Mouse (Mus musculus) right cerebral cortex, adult 2 months (tissue): ENCODE data around the gene Svep1.

Source experiments
- DNase-seq, 2 experiments: peaks; one replicate each; pipeline ENCODE4 v3.0.0; 2021 to 2022; ENCODE audit warnings: low spot score in 2 of 2

Svep1 gene

DNA sequence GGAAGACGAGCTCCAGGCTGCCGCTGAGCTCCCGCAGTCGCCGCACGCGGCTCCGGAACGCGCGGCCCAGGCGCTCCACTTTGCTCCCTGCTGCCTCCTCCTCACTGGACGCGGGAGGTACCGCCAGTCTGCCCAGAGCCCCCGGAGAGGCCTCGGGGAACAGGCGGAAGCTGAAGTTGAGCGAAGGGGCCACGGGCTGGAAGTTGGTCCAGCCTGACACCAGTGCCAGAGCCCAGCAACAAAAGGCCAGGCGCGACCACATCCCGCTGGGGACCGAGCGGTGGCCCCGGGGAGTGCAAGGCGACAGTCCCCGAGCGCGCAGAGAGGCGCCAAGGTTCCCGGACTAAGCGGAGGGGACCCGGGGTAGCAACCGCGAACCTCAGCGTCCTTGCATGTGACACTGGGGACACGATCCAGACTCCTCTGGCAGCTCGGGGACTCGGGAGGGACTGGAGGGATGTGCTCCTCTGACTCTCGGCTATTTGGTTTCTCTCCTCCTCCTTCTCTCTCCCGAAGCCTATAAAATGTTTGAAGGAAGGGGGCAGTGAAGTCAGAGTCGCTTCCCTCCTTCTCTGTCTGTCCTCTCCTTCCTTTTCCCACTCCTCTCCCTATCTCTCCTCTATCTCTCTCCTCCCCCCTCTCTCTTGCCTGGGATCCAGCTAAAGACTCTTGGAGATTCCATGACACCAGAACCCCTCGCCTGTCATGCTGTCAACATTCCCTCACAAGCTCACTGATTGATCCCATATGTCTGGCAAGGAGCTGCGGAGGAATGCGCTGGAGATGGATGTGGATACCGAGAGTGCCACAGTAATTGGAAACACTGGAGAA, at the start of gene Svep1:
TSS of gene Svep1 (minus strand) at position 745 of the 831 bp plus-strand sequence.
- DNase-seq, result peak in 1 of 2 experiments; percentile 8

DNA sequence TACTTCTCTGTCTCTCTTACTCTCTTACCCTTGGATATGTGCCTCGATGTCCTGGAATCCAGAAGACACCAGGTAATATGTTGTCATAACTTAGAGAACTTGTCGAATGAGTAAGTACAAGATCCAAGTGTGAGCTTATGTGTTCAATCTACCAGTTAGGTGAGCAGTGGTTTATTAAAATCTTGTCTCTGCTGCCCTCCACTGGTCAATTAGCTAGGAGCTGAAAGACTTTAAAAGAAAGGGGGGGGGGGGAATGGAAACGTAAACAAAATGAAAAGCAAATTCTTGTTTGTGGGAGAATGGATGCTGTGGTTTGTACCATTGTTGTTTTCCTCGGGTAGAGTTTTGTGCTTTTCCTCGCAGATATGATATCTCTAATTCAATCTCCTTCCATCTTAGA, 46.8 kb upstream of the Svep1 start:
- DNase-seq, result peak; percentile 56 to 63

DNA sequence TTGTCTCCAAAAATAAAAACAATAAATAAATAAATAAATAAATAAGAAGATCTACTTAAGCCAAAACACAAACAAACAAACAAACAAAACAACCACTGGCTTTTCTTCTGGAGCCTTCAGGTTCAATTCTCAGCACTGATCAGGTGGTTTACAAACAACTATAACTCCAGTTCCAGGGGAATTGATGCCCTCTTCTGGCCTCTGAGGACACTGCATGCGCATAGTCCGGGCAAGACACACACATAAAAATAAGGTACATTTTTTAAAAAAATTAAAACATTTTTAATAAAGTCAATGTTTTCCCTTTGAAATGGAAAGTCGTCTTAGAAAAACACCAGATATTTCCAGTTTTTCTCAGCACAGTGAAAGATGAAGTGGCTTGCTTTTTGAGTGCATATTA, 45.7 kb upstream of the Svep1 start:
- DNase-seq, result no peak

DNA sequence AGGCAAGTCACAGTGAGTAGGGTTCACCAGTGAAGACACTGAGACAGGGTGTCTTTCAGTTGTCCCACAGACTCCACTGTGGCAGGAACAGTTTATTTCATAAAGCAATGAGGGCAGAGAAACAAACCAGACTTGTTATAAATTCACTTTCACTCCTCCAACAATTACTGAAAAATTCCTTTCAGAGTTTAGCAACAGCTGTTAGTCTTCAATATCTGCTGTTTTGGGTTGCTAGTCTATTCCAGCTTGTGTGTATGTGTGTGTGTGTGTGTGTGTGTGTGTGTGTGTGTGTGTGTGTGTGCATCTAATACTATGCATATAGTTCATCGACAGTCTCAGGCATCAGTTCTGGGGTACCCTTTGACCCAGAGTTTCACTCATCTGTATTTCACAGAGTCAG, 38.9 kb upstream of the Svep1 start:
- no peak for DNase-seq

DNA sequence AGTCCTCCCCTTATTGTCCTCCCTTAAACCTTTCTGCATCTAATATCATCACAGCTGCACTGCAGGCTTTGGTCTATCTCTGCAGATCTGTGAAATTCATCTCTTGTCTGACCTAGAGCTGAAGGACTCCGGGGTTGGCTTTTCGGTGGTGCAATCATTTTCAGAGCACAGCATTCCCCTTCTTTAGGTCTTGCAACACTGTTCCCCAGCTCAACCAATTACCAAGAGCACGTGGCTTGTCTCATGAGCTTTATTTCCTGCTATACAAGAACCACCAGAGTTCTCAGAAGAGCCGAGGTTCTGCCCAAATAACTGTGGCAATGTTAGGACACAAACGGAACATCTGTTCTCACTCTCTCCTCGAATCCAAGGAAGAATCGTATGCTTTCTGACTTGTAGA, 33.8 kb upstream of the Svep1 start:
- DNase-seq, result no peak

DNA sequence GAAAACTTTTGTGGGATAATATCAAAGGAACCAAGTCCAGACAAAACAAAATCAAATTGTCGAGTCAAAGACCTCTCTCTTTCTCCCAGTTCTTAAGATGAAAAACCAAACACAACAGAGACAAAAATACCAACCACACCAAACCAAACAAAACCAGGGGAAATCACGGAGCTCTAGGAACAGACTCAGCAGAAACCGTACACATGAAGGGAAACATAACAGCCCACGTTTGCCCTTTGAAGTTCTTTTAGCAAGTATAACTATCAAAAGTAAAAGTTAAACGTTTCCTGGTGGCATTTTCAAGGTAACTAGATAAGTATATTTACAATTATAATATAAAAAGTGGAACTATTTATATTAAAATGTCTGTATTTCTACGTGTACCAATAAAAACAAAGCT, 29.2 kb upstream of the Svep1 start:
- DNase-seq, result no peak

DNA sequence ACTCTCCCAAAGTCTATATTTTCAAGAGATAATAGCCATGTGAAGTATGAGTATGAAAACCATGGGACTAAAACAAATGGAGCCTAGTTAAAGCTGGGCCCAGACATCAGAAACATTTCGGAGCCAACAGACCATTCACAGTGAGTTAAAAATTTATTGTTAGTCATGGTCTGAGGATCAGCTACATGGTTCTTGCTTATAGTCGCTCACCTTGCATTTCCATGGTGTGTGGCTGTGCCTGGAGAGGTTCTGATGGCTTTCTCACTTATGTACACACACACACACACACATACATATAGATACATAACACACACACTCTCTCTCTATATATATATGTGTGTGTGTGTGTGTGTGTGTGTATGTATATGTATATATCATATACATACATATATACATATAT, 16.8 kb upstream of the Svep1 start:
- no peak for DNase-seq

DNA sequence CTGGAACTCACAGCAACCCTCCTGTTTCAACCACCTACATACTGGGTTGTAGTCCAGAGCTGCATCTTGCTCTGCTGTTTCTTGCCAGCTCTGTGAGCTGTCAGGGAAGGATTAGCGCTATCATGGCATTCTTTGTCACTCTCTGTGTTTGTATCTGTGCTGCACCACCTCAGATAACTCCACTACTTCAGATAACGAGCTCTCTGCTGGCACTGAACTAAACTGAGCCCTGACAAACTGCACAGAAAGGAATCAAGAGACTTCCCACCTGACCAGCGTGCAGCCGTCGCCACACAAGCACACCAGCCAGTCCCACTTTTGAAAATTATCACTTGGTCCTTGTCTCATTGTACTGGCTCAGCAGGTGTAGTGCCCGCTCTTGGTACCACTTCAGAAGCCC, 4.7 kb upstream of the Svep1 start:
- no peak for DNase-seq

DNA sequence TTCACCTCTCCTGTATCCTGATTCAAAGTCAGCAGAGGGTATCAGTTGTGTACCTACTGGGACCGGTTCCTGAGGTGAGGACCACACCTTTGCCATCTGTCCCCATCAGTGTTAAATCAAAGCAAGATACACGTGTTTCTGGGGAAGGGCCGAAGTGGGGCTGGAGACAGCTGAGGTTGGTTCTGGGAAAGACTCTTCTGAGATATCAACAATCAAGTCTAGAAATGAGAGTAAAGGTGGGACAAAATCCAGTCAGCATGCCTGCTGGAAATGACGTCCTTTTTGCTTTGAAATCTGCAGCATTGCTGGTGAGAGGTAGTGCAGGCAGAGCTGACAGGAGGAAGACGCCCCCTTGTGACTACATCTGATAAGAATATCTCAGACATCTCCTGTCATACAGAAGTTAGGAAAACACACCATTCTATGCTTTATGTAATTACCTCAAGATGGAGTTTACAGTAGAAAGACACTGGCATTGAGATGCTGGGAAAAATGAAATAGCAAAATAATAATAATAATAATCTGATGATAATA, 4.0 kb upstream of the Svep1 start:
- no peak for DNase-seq

DNA sequence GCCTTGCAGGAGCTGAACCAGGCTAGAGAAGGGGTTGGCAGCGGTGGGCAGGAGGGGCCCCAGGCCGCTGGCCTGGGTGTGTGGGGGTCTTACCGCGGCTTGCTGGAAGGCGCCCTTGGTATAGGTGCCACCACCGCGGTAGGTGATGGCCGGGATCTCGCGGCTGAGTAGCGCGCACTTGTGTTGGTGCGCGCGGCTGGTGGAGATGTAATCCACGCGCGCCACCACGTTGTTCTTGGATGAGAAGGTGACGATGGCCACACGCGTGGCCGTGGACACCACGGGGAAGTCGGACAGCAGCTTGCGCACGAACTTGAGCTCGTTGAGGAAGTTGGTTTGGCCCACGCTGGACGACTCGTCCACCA, 927 bp downstream of the Svep1 start:
- DNase-seq, result peak in 1 of 2 experiments; percentile 6

DNA sequence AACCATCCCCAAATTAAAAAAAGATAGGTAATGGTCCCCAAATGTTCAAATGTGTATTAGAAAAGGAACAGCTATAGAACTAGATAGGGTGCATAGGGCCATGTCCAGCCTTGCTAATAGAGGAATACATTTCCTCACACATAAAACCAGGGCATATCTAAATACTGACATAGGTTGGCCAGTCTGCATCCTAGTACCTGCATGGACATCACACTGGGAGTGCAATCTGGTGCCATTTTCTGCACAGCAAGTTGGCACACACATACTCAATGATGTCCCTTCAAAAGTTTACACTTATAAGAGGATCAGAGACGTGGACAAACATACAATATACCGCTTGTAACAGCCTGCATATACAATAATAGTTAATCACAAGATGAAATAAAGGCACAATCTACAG, 5.0 kb downstream of the Svep1 start:
- no peak for DNase-seq

DNA sequence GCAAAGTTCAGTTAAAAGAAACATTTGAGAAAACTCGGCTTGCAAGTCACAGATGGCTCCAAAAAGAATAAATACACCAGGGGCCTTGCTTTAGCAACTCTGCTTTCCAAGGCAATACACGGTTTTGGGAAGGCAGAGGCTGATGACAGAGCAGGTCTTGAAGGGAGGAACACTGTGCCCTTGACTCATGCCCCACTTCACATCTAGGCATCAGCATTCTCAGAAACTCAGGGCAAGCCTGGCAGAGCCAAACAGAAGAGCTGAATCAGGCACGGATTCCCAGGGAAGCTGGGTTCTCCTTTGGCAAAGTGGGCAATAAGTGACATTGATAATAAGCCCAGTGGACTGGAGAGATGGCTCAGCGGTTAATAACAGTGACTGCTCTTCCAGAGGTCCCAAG, 5.8 kb downstream of the Svep1 start:
- no peak for DNase-seq

DNA sequence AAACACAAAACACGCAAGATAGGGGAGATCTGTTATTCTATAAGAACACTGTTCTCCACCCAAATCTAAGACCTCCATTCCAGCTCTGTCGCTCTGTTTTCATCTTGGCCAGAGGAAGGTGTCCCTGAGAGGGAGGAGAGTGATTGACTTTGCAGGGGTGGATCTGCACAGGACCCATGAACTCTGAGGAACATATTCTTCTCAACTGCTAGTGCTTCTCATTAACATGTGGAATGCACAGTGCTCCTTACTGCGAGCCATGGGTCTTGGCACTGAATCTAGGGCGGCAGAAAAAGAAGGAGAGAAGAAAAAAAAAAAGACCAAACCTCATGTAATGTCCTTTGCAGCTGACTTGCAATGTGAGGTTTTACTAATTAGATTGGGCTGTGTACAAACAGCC, 9.4 kb downstream of the Svep1 start:
- DNase-seq, result no peak

DNA sequence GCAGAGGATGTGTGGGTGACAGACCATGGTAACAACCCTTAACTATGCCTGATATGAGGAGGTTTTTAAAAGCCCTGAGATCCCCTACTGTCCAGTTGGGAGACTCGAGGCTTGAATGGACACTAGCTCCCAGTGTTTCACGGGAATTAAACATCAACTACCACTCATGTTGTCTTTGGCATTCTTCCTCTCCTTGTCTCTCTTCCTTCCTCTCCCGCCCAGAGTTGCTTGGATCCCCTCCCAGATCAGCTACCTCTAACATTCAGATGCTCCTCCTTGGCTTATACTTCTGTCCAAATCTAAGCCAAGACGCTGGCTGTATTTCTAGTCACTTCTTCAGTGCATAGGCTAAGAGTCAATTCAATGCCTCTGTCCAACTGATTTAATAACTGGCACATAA, 9.9 kb downstream of the Svep1 start:
- no peak for DNase-seq

DNA sequence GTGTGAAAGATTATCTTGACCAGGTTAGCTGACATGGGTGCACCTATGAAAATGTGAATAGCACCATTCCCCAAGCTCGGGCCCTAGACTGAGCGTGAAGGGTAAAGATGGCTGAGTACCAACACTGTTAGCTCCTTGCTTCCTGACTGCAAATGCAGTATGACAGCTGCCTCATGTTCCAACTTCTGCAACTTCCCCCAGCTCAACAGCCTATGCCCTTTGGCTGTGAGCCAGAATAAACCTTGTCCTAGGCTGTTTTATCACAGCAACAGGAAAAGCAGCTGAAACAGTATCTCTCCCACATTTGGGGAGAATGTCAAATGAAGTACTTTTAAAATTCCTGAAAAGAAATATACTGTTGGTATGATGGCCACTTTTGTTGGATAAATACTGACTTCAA, 10.7 kb downstream of the Svep1 start:
- DNase-seq, result no peak

DNA sequence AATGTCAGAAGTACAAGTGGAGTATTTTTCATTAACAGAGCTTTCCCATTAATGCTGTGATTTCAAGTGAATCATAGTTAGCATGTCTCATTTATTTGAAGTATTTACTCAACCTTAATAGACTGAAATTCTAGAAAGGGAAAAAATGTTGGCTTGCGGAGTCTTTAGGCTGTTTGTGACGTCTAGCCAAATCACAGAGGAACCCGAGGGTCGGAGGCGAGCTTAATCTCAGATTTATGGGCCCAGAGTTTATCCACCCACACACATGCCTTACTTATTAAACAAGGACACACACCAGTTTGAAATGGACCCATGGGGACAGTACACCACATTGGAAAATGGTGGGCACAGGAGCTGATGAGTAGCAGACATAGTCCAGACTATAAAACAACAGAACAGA, 17.4 kb downstream of the Svep1 start:
- DNase-seq, result no peak

DNA sequence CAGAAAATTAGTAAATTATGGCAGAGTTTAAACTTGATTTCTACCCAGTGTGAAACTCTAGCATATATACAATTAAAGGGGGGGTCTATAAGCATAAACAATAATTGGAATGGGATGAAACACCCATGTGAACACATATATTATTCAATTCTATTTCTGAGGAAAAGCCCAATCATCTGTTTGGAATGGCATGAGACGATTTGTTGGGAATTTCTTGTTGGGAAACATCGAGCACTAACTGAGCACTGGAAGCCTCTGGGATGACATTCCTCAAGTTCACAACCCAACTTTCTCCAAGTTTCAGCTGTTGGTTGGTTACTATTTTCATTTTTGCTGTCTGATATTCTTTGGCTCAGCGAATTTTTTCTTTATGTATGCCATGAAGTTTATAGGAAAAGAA, 21.3 kb downstream of the Svep1 start:
- no peak for DNase-seq

DNA sequence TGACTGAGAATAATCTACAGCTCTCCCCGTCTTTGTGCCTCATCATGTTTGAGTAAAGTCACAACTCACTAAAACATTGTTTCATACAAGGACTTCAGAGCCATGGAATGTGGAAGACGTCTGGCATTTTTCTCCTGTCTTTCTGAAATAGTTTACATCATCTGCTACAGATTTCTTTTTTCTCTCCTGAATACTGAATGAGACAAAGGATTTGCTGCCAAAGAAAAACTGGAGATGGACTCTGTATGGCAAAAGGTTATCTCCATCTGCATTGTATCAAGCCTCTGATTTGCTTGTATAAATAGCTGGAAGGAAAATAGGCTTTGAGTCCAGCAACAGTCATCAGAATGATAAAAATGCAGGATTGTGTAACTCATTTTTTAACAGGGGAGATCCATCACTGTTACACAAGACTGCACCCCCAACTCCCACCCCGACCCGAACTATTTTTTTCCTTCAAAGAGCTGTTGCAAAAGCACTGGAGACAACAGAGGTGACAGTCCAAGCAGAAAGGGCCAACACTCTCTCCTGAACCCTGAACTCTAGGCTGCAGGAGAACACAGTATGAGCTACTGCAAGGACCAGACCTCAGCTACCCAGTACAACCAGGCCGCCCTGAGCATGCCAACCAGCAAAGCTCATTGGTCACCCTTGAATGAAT, 21.8 kb downstream of the Svep1 start:
- no peak for DNase-seq

DNA sequence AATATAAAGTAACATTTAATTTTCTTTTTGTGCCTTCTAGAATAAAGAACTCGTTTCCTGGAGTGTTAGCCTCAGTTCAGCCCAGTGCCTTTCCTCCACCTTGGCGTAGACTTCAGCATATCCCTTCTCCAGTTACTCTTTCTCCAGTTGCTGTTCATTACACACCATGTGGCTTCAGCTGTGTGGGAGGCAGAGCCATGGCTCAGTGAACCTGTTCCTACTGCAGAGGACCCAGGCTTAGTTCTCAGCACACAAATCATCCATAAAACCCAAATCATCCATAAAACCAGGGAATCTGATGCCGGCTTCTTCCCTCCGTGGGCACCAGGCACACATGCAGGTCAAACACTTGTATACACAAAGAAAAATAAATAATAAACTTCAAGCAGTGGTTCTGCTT, 22.8 kb downstream of the Svep1 start:
- no peak for DNase-seq

DNA sequence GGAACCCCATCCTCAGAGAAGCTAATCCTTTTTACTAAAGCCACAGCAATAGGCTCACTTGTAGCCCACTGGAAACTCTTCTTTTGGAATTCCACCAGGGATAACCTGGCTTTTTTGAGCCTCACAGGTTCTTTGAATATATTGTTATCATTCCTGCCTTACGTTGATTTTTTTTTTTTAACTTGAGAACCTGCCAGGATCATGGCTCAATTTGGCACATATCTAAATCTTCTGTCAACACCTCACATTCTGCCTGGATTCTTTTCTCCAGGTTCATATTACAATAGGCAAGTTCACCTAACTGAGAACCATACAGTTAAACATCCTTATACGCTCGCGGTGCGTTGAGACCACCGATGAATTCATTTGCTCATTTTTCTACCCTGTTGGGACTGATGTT, 28.2 kb downstream of the Svep1 start:
- no peak for DNase-seq

DNA sequence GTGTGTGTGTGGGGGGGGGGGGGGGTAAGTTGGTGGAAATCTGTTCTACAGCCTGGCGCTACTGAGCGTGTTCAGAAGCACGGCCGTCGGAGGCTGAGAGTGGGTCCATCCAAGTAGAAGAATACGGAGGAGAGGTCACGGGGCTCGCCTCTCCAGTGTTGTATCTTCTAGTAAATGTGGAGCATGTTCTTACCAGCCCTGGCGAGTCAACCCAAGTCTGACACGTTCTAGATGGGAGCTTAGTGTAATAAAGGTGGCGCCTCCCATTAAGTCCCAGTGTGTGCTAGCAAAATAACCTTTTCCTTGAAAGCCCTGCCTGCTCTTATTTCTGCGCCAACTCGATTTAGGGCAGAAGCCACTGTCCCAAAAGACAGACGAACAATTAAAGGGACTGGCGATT, 29.4 kb downstream of the Svep1 start:
- DNase-seq, result no peak

DNA sequence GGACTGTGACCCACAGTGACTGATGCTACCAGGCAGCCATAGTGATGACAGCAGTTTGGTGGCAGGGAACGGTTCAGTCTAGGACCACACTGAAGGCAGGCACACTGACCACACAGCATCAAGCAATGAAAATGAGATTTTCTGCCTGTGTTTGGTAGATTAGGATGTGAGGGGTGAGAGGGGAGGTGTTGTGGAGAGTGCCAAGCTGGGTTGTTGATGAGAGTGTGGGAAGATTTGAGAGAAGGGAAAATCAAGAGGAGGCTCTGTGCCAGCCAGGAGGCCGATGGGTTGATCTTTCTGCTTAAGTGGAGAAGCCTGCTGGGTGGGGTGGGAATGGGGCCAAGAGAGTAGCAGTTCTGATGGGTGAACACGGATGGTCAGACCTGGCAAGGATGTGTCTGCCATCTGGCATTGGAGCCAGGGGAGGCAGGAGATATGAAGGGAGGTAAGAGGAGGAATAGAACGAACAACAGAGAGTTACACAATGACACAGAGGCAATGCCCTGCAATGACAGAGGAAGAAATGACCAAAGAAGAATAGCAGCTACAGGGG, 32.1 kb downstream of the Svep1 start:
- no peak for DNase-seq

DNA sequence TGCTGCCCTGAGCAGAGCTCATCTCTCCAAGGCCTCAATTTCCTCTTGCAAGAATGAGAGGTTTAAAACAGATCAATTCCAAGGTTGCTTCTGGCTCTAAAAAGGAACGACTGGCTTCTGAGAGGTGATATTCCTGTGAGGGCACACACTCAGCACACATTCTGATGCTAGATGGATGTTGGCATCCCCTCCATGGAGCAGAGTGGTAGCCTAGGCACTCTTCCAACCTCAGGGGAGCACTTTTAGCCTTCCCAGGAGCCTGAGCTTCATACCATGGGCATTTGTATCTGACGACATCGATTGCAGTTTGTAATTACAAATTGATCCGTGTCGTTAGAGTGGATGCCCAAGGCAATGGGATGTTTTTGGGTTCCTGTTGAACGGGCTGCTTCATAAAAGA, 33.3 kb downstream of the Svep1 start:
- DNase-seq, result no peak
